Comparison of ENCODE assay signal across 23 mouse cellular contexts in the genomic region with DNA sequence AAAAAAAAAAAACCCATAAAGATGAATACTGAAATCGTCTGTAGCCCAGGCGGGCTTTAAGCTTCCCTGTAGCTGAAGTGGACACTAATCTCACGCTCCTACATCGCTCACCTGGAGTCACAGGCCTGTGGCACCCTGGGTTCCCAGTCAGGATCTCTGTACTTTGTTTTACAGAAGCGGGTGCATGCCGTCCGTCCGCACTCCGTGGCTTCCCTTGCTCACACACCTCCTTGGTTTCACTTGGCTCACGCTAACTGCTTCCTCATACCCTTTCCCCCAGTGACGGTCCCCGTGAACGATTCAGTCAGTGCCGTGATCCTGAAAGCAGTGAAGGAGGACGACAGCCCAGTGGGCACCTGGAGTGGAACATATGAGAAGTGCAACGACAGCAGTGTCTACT. TPM values are rescaled to one million over a fixed set of nuclear protein-coding genes. Genes with fewer than 3 reads are reported as not detected.
DNase-seq lines count a peak whose midpoint lies in the region; ATAC-seq and TF ChIP-seq lines count a peak whose summit lies in the region.
"Had no signal": no experiment of that assay in that cellular context is flagged by ENCODE, and none has a peak within 500 bp of the region (broad histone marks: within the 10 kb centered on the region; RNA-seq: fewer than 3 reads in every experiment).

No protein-coding gene starts in this region.

- H3K4me1 ChIP-seq in brown adipose tissue, adult 24 weeks (ENCODE audit: control insufficient read depth, insufficient read depth, insufficient read length, low read length), result no peaks in the 10 kb centered on the region; the same call in 1 of the 2 replicates
- H3K4me1 ChIP-seq in megakaryocyte, embryonic 14.5 days, result peaks cover 46% of the 10 kb centered on the region
- peaks cover 14% of the 10 kb centered on the region for H3K4me1 ChIP-seq in hindbrain, embryonic 12.5 days
- H3K4me1 ChIP-seq in midbrain, postnatal 0 days (ENCODE audit: insufficient read depth, low read length), result no peaks in the 10 kb centered on the region

- peak; percentile 20 for DNase-seq in thymus, postnatal 14 days
- DNase-seq in thymus, postnatal 36 days, result no peak
- DNase-seq in ovary, postnatal 10 days (ENCODE audit: low spot score), result no peak
- no peak for DNase-seq in midbrain, postnatal 0 days (ENCODE audit: low spot score)
- DNase-seq: adrenal gland, adult 2 months; cerebellum, adult 18-20 months; cerebellum, postnatal 14 days; gastrocnemius, adult 2 months; heart, postnatal 10 days; kidney, adult 18-20 months; kidney, postnatal 10 days; lung, embryonic 14.5 days; thymus, postnatal 4 days had no signal

- WGBS in hindbrain, embryonic 12.5 days, result 87% methylated on average over 16 of the region's 16 CpGs
- WGBS in midbrain, postnatal 0 days, result 84% methylated on average over 16 of the region's 16 CpGs

- peak overlapping the region; percentile 38 for H3K27ac ChIP-seq in brown adipose tissue, adult 24 weeks (replicated peaks; ENCODE audit: low read depth, low read length)
- no peak overlapping the region for H3K27ac ChIP-seq in hindbrain, embryonic 12.5 days
- H3K27ac ChIP-seq in midbrain, postnatal 0 days (ENCODE audit: low read depth, low read length), result no peak overlapping the region
- H3K27ac ChIP-seq: embryonic facial prominence, embryonic 12.5 days; forebrain, embryonic 12.5 days; gastrocnemius, adult 2 months; midbrain, embryonic 15.5 days had no signal

- no peak for ATAC-seq in hindbrain, embryonic 12.5 days (ENCODE audit: low FRiP score)
- no peak for ATAC-seq in midbrain, postnatal 0 days (ENCODE audit: low FRiP score)
- ATAC-seq: inflammation-experienced regulatory T-cells, adult 6 months; midbrain, embryonic 15.5 days; Patski had no signal

- H3K9ac ChIP-seq in hindbrain, embryonic 12.5 days, result no peak overlapping the region
- no peak overlapping the region for H3K9ac ChIP-seq in midbrain, postnatal 0 days (replicated peaks; ENCODE audit: low read length, poor library complexity, severe bottlenecking)
- H3K9ac ChIP-seq: embryonic facial prominence, embryonic 12.5 days; forebrain, embryonic 12.5 days; heart, embryonic 12.5 days; lung, embryonic 14.5 days; midbrain, embryonic 15.5 days had no signal

- no peaks in the 10 kb centered on the region for H3K36me3 ChIP-seq in megakaryocyte, embryonic 14.5 days (replicated peaks; ENCODE audit: low read length)
- no peaks in the 10 kb centered on the region for H3K36me3 ChIP-seq in hindbrain, embryonic 12.5 days
- H3K36me3 ChIP-seq in midbrain, postnatal 0 days (ENCODE audit: insufficient read depth, low read length), result no peaks in the 10 kb centered on the region
- H3K36me3 ChIP-seq: embryonic facial prominence, embryonic 12.5 days; forebrain, embryonic 12.5 days; heart, embryonic 12.5 days; midbrain, embryonic 15.5 days had no signal

- H3K4me3 ChIP-seq in brown adipose tissue, adult 24 weeks (ENCODE audit: insufficient read depth, low read depth, low read length), result peak overlapping the region; percentile 36; the same call in 1 of the 2 replicates
- peak overlapping the region; percentile 21 for H3K4me3 ChIP-seq in megakaryocyte, embryonic 14.5 days (replicated peaks)
- H3K4me3 ChIP-seq in hindbrain, embryonic 12.5 days, result no peak overlapping the region
- no peak overlapping the region for H3K4me3 ChIP-seq in midbrain, postnatal 0 days (ENCODE audit: low read depth, low read length)
- H3K4me3 ChIP-seq: embryonic facial prominence, embryonic 12.5 days; forebrain, embryonic 12.5 days; gastrocnemius, adult 2 months; heart, embryonic 12.5 days; midbrain, embryonic 15.5 days had no signal

- no peak for TF ChIP-seq CTCF in midbrain, postnatal 0 days (IDR thresholded peaks at IDR 0.05)

- no peaks in the 10 kb centered on the region for H3K9me3 ChIP-seq in megakaryocyte, embryonic 14.5 days
- H3K9me3 ChIP-seq in hindbrain, embryonic 12.5 days (replicated peaks), result no peaks in the 10 kb centered on the region
- no peaks in the 10 kb centered on the region for H3K9me3 ChIP-seq in midbrain, postnatal 0 days (ENCODE audit: low read length)
- H3K9me3 ChIP-seq: embryonic facial prominence, embryonic 12.5 days; forebrain, embryonic 12.5 days; heart, embryonic 12.5 days; midbrain, embryonic 15.5 days had no signal

- peaks cover 3% of the 10 kb centered on the region for H3K27me3 ChIP-seq in megakaryocyte, embryonic 14.5 days (replicated peaks)
- H3K27me3 ChIP-seq in hindbrain, embryonic 12.5 days, result no peaks in the 10 kb centered on the region
- H3K27me3 ChIP-seq in midbrain, postnatal 0 days (ENCODE audit: insufficient read depth, low read length), result no peaks in the 10 kb centered on the region
- H3K27me3 ChIP-seq: embryonic facial prominence, embryonic 12.5 days; forebrain, embryonic 12.5 days; heart, embryonic 12.5 days; midbrain, embryonic 15.5 days; Patski had no signal

- H3K4me2 ChIP-seq in hindbrain, embryonic 12.5 days (replicated peaks), result no peak overlapping the region
- no peak overlapping the region for H3K4me2 ChIP-seq in midbrain, postnatal 0 days (ENCODE audit: low read depth, low read length, poor library complexity, severe bottlenecking)
- H3K4me2 ChIP-seq: embryonic facial prominence, embryonic 12.5 days; forebrain, embryonic 12.5 days; heart, embryonic 12.5 days; lung, embryonic 14.5 days; midbrain, embryonic 15.5 days had no signal

RNA-seq across cellular contexts. Expression of a gene that starts 4.5 kb away (rescaled TPM):
- polyA plus RNA-seq in brown adipose tissue, adult 24 weeks (2012; ENCODE audit: insufficient read depth, insufficient read length, missing spikeins), result not detected in 2 replicates
- not detected in 2 replicates for polyA plus RNA-seq in megakaryocyte, embryonic 14.5 days (2012; ENCODE audit: insufficient read depth, low replicate concordance)
- polyA plus RNA-seq in hindbrain, embryonic 12.5 days (2016; fragmentation: Nextera tagmentation; extraction: Ambion mirVana), result 0.79 and 1.1 TPM in 2 replicates
- total RNA-seq in midbrain, postnatal 0 days (2014; rRNA removed), result 0.33 TPM in 1 of 2 replicates, not detected in the other
- polyA plus RNA-seq in midbrain, postnatal 0 days (2015; fragmentation: Nextera tagmentation; extraction: Ambion mirVana), result 0.52 and 0.80 TPM in 2 replicates
- total RNA-seq: gastrocnemius, postnatal 4 days had no signal
- polyA plus RNA-seq: adrenal gland, adult 2 months; inflammation-experienced regulatory T-cells, adult 6 months had no signal

RNA-seq across cellular contexts. Expression of a gene that starts 29.7 kb away (rescaled TPM):
- polyA plus RNA-seq in brown adipose tissue, adult 24 weeks (2012; ENCODE audit: insufficient read depth, insufficient read length, missing spikeins), result 255 and 268 TPM in 2 replicates
- polyA plus RNA-seq in megakaryocyte, embryonic 14.5 days (2012; ENCODE audit: insufficient read depth, low replicate concordance), result 15.7 TPM in 1 of 2 replicates, not detected in the other
- polyA plus RNA-seq in hindbrain, embryonic 12.5 days (2016; fragmentation: Nextera tagmentation; extraction: Ambion mirVana), result 95.1 and 96.2 TPM in 2 replicates
- total RNA-seq in midbrain, postnatal 0 days (2014; rRNA removed), result 76.6 and 82.3 TPM in 2 replicates
- 116 and 119 TPM in 2 replicates for polyA plus RNA-seq in midbrain, postnatal 0 days (2015; fragmentation: Nextera tagmentation; extraction: Ambion mirVana)

RNA-seq across cellular contexts. Expression of a gene that starts 55.8 kb away (rescaled TPM):
- 2.2 and 3.0 TPM in 2 replicates for polyA plus RNA-seq in brown adipose tissue, adult 24 weeks (2012; ENCODE audit: insufficient read depth, insufficient read length, missing spikeins)
- 2.0 TPM in 1 of 2 replicates, not detected in the other for polyA plus RNA-seq in megakaryocyte, embryonic 14.5 days (2012; ENCODE audit: insufficient read depth, low replicate concordance)
- polyA plus RNA-seq in hindbrain, embryonic 12.5 days (2016; fragmentation: Nextera tagmentation; extraction: Ambion mirVana), result 9.7 and 10.5 TPM in 2 replicates
- 18.2 and 20.5 TPM in 2 replicates for total RNA-seq in midbrain, postnatal 0 days (2014; rRNA removed)
- 35.0 and 37.8 TPM in 2 replicates for polyA plus RNA-seq in midbrain, postnatal 0 days (2015; fragmentation: Nextera tagmentation; extraction: Ambion mirVana)

RNA-seq across cellular contexts. Expression of a gene that starts 56.2 kb away (rescaled TPM):
- 0.54 and 1.1 TPM in 2 replicates for polyA plus RNA-seq in brown adipose tissue, adult 24 weeks (2012; ENCODE audit: insufficient read depth, insufficient read length, missing spikeins)
- polyA plus RNA-seq in megakaryocyte, embryonic 14.5 days (2012; ENCODE audit: insufficient read depth, low replicate concordance), result 0.09 TPM in 1 of 2 replicates, not detected in the other
- 0.17 and 0.28 TPM in 2 replicates for polyA plus RNA-seq in hindbrain, embryonic 12.5 days (2016; fragmentation: Nextera tagmentation; extraction: Ambion mirVana)
- 0.14 and 0.49 TPM in 2 replicates for total RNA-seq in midbrain, postnatal 0 days (2014; rRNA removed)
- 0.42 and 0.48 TPM in 2 replicates for polyA plus RNA-seq in midbrain, postnatal 0 days (2015; fragmentation: Nextera tagmentation; extraction: Ambion mirVana)

Comparison
In these comparisons a context has a peak if more than half of its experiments do, and no peak if none do; other contexts are left out.
1. H3K4me3 ChIP-seq: peak in brown adipose tissue, adult 24 weeks (single experiment) and megakaryocyte, embryonic 14.5 days (single experiment); none in hindbrain, embryonic 12.5 days (single experiment) and midbrain, postnatal 0 days (single experiment).